7 mouse cellular contexts compared by ENCODE assay signal in the genomic region with DNA sequence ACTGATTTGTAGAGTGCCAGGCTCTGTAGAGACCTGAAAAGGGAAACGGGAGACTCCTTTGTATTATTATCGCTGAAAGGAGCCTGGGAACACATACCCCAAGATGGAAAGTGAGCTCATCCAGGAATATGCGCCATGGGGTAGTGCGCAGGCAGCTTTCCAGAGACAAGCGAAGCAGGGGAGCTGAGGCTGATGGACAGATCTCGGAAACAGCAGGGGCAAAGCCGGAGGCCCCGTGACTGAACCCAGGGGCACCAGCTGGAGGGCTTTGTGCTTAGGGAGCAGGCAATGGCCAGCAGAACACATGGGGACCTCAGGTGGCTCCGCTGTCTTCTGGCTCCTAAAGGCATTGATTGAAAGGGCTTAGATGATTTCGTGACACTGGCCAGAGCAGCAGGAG. TPM values are rescaled to one million over a fixed set of nuclear protein-coding genes. Genes with fewer than 3 reads are reported as not detected.
DNase-seq lines count a peak whose midpoint lies in the region; ATAC-seq lines count a peak whose summit lies in the region.

No protein-coding gene starts in this region.

- H3K4me1 ChIP-seq in forebrain, embryonic 14.5 days (ENCODE audit: control insufficient read depth, insufficient read depth, low read length): peaks cover 13% of the 10 kb centered on the region

- DNase-seq in right cerebral cortex, adult 2 months (ENCODE audit: low spot score in 2 of 2): peak; percentile 54 to 57
- DNase-seq in right cerebral cortex, postnatal 36 days (ENCODE audit: low spot score in 2 of 2): no peak
- peak; percentile 72 for DNase-seq in forebrain, embryonic 14.5 days (ENCODE audit: low spot score)
- DNase-seq in mesoderm, embryonic 11.5 days (ENCODE audit: low read depth, low spot score): peak; percentile 64
- DNase-seq in adrenal gland, adult (ENCODE audit: inconsistent age in 2 of 2, low spot score in 1 of 2): no peak
- no peak for DNase-seq in ovary, postnatal 14 days (ENCODE audit: low spot score)

- H3K27me3 ChIP-seq in forebrain, embryonic 14.5 days (replicated peaks; ENCODE audit: control insufficient read depth, insufficient read depth, low read length): no peaks in the 10 kb centered on the region

- no peak overlapping the region for H3K4me3 ChIP-seq in forebrain, embryonic 14.5 days (ENCODE audit: low read depth, low read length)

- peak; percentile 50 for ATAC-seq in forebrain, embryonic 14.5 days
- ATAC-seq in CD4-positive, CD25-positive, alpha-beta regulatory T cell, adult 4 months: no peak

- WGBS in forebrain, embryonic 14.5 days: 4% methylated on average over 10 of the region's 10 CpGs

- H3K4me2 ChIP-seq in forebrain, embryonic 14.5 days (ENCODE audit: low read length): peak overlapping the region; percentile 31

- peak overlapping the region; percentile 60; the same call in 1 of the 2 replicates for H3K27ac ChIP-seq in forebrain, embryonic 14.5 days (ENCODE audit: low read depth, low read length)

- no peaks in the 10 kb centered on the region for H3K9me3 ChIP-seq in forebrain, embryonic 14.5 days (replicated peaks; ENCODE audit: control insufficient read depth, low read length)

- H3K9ac ChIP-seq in forebrain, embryonic 14.5 days (ENCODE audit: low read length): peak overlapping the region; percentile 22; the same call in 1 of the 2 replicates

- H3K36me3 ChIP-seq in forebrain, embryonic 14.5 days (ENCODE audit: control insufficient read depth, insufficient read depth, low read length): no peaks in the 10 kb centered on the region

RNA-seq across cellular contexts. Expression of gene Wscd2, which starts 13.1 kb away (rescaled TPM):
- polyA plus RNA-seq in forebrain, embryonic 14.5 days (2014; fragmentation: Nextera tagmentation; extraction: Ambion mirVana): 3.4 and 5.3 TPM in 2 replicates
- polyA plus RNA-seq in CD4-positive, CD25-positive, alpha-beta regulatory T cell, adult 4 months (2017; shearing (Covaris generic)): 1 to 10 TPM; 1.4 to 1.5 TPM

Comparison
In these comparisons a context has a peak if more than half of its experiments do, and no peak if none do; other contexts are left out.
1. DNase-seq: peak in right cerebral cortex, adult 2 months (2 of 2), forebrain, embryonic 14.5 days (single experiment) and mesoderm, embryonic 11.5 days (single experiment); none in right cerebral cortex, postnatal 36 days (0 of 2), adrenal gland, adult (0 of 2) and ovary, postnatal 14 days (single experiment).